In genomic region chr1:105257199-105257598, GRCm38 (mm10) we compare ENCODE assay signal across 16 mouse cellular contexts.
"Had no signal": no experiment of that assay in that cellular context is flagged by ENCODE, and none has a peak within 500 bp of the region (broad histone marks: within the 10 kb centered on the region; RNA-seq: fewer than 3 reads in every experiment).

No protein-coding gene starts in this region.

- H3K27ac ChIP-seq: limb, embryonic 15.5 days; liver, embryonic 12.5 days; stomach, postnatal 0 days had no signal

- DNase-seq: kidney, adult 2 months; kidney, postnatal 36 days; layer of hippocampus, adult 9-11 months; layer of hippocampus, postnatal 36 days; lung, embryonic 14.5 days; lung, postnatal 10 days; lung, postnatal 4 days; midbrain, embryonic 14.5 days; retina, postnatal 1 day; right cerebral cortex, postnatal 4 days; spleen, adult 18-20 months; thymus, postnatal 4 days had no signal

- H3K9ac ChIP-seq: limb, embryonic 15.5 days; liver, embryonic 12.5 days; lung, embryonic 14.5 days had no signal

- H3K4me3 ChIP-seq: limb, embryonic 15.5 days; liver, embryonic 12.5 days; myocyte had no signal

- H3K36me3 ChIP-seq: limb, embryonic 15.5 days; liver, embryonic 12.5 days had no signal

- ATAC-seq: liver, embryonic 12.5 days had no signal

- H3K27me3 ChIP-seq: limb, embryonic 15.5 days; liver, embryonic 12.5 days had no signal

- H3K9me3 ChIP-seq: limb, embryonic 15.5 days; liver, embryonic 12.5 days had no signal

- H3K4me1 ChIP-seq: limb, embryonic 15.5 days; liver, embryonic 12.5 days had no signal

- H3K4me2 ChIP-seq: limb, embryonic 15.5 days; liver, embryonic 12.5 days; lung, embryonic 14.5 days had no signal
